Mouse (Mus musculus) limb, embryonic 14.5 days (tissue): ENCODE results near the gene Dgki. TPM values are rescaled to one million over a fixed set of nuclear protein-coding genes. Genes with fewer than 3 reads are reported as not detected.

Experiments
- ATAC-seq: fragments of 200-750 bp; cut with Nextera tagmentation; 2 replicates; pipeline ENCODE4 v1.8.0; 2017; ENCODE audit warnings: low read depth, moderate number of reproducible peaks, moderate TSS enrichment; ENCODE audit not compliant: low FRiP score
- DNase-seq: peaks from one replicate; pipeline ENCODE4 v3.0.0-alpha.2; 2015; ENCODE audit warnings: low spot score
- H3K27ac ChIP-seq: fragments of 300-500 bp; sonication (generic); replicated peaks from 2 replicates; pipeline ENCODE4 v1.5.1; 2014; ENCODE audit warnings: low read depth, mild to moderate bottlenecking, low read length, moderate library complexity, mixed read lengths
- H3K27me3 ChIP-seq: fragments of 300-500 bp; sonication (generic); 2 replicates; pipeline ENCODE4 v1.6.1; 2014; ENCODE audit warnings: low read length, mixed read lengths; ENCODE audit not compliant: control insufficient read depth, insufficient read depth
- H3K36me3 ChIP-seq: fragments of 300-500 bp; sonication (generic); 2 replicates; pipeline ENCODE4 v1.6.1; 2014; ENCODE audit warnings: mild to moderate bottlenecking, low read length, moderate library complexity, mixed read lengths; ENCODE audit not compliant: control insufficient read depth, insufficient read depth
- H3K4me1 ChIP-seq: fragments of 300-500 bp; sonication (generic); 2 replicates; pipeline ENCODE4 v1.6.1; 2014; ENCODE audit warnings: antibody characterized with exemption, low read length, mixed read lengths; ENCODE audit not compliant: control insufficient read depth, insufficient read depth
- H3K4me2 ChIP-seq: fragments of 300-500 bp; sonication (generic); replicated peaks from 2 replicates; pipeline ENCODE4 v1.6.1; 2014; ENCODE audit warnings: low read depth, mild to moderate bottlenecking, low read length, moderate library complexity; ENCODE audit not compliant: severe bottlenecking
- H3K4me3 ChIP-seq: fragments of 300-500 bp; sonication (generic); replicated peaks from 2 replicates; pipeline ENCODE4 v1.5.1; 2014; ENCODE audit warnings: low read length
- H3K9ac ChIP-seq: fragments of 300-500 bp; sonication (generic); 2 replicates; pipeline ENCODE4 v1.6.1; 2014; ENCODE audit warnings: mild to moderate bottlenecking, low read depth, low read length, moderate library complexity; ENCODE audit not compliant: severe bottlenecking
- H3K9me3 ChIP-seq: fragments of 300-500 bp; sonication (generic); 2 replicates; pipeline ENCODE4 v1.6.1; 2016; ENCODE audit warnings: low read length; ENCODE audit not compliant: control insufficient read depth
- POLR2A ChIP-seq: fragments of 200-500 bp; IDR thresholded peaks from 2 replicates; pipeline ENCODE4 v1.8.0; 2012; ENCODE audit warnings: inconsistent platforms, mild to moderate bottlenecking, moderate library complexity, borderline replicate concordance; ENCODE audit not compliant: insufficient read depth, insufficient read length; ENCODE audit errors: extremely low read depth
- WGBS: fragments of 180-500 bp; shearing (Covaris S2); extraction: QIAGEN DNeasy Blood & Tissue Kit; methylation state at CpG from one replicate; pipeline ENCODE4 v1.1.7; 2014; 5-methylcytosine and 5-hydroxymethylcytosine counted together
- polyA plus RNA-seq, 2 experiments: library from polyadenylated mRNA; depleted of rRNA in 1 of 2; stranded (reverse) in 1 of 2; unstranded in 1 of 2; fragments of >200 nt; fragmentation: Nextera tagmentation in 1 of 2; extraction: Ambion mirVana in 1 of 2; gene quantifications; 2 replicates each; pipeline versions ENCODE4 v1.2.1 to v1.2.3; 2012 to 2014

Gene Dgki
- polyA plus RNA-seq, 2 experiments: 0.58 to 0.85 TPM

DNA sequence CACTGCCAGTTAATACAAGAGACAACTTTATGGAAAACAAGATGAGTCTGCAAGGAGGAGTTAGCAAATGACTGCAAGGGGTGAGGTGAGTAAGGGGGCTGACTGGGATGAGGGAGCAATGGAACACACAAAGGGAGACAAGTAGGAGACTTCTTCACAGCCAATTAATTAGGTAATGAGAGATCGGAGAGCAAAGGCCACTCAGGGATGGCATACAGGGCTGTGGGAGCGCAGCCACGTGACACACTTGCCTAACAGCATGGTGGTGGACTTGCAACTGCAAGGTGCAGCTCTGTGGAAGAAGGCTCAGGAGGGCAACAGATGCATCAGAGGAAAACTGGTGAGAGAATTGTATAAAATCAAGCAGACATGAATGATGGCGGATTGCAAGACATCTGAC lies 339.3 kb downstream of the Dgki start:
- no peaks in the 10 kb centered on the region for H3K9me3 ChIP-seq
- H3K9ac ChIP-seq: no peak overlapping the region
- no peaks in the 10 kb centered on the region for H3K27me3 ChIP-seq
- no peaks in the 10 kb centered on the region for H3K36me3 ChIP-seq
- 88% methylated on average over 4 of the region's 4 CpGs for WGBS
- no peak for TF ChIP-seq POLR2A
- no peak overlapping the region for H3K4me3 ChIP-seq
- H3K4me2 ChIP-seq: no peak overlapping the region
- H3K27ac ChIP-seq: no peak overlapping the region
- ATAC-seq (no peak), DNase-seq (no peak)
- H3K4me1 ChIP-seq: no peaks in the 10 kb centered on the region

DNA sequence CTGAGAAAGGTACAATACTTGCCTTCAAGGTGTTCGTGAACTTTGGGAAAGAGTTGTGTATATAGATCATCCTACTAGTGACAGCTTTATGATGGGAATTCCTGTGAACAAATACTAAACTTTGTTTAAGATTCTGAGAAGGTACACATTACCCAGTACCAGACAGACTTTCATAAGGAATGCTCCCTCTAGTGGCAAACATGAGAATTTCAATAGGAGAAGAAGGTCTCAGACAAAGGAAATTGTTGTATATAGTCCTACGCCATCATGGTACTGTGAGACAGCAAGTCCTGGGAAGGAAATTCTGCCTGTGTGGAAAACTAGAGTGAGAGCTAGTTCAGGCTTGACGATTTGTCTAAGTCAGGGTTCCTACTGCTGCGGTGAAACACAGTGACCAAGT lies 344.7 kb downstream of the Dgki start:
- Histone ChIP-seq H3K36me3 (no peaks in the 10 kb centered on the region), H3K4me3 (no peak overlapping the region), H3K9me3 (no peaks in the 10 kb centered on the region), H3K4me2 (no peak overlapping the region), H3K9ac (no peak overlapping the region), H3K27ac (no peak overlapping the region), H3K27me3 (no peaks in the 10 kb centered on the region), H3K4me1 (no peaks in the 10 kb centered on the region)
- ATAC-seq (no peak), DNase-seq (no peak)
- 93% methylated on average over 4 of the region's 4 CpGs for WGBS
- no peak for TF ChIP-seq POLR2A

DNA sequence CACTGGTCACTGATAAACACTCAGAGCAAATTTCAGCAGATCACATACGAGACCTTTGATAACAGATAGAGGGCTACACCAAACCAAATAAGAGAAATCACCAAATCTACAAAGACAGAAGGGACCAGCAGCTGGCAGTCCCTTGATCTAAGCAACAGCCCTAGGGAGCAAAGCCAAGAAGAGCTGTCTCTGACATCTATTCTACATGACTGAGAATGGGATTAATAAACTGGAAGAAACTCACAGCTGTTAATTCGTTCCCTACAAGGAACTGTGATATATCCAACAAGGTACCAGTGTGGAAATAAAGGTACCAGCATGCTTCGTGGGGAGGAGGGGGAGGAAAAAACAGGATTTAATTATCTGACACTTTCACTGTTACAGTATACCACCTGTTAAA lies 349.3 kb downstream of the Dgki start:
- no peaks in the 10 kb centered on the region for H3K27me3 ChIP-seq
- H3K27ac ChIP-seq: no peak overlapping the region
- H3K4me1 ChIP-seq: no peaks in the 10 kb centered on the region
- WGBS: 62% methylated on average over 3 of the region's 3 CpGs
- H3K9ac ChIP-seq: no peak overlapping the region
- no peaks in the 10 kb centered on the region for H3K9me3 ChIP-seq
- H3K4me2 ChIP-seq: no peak overlapping the region
- TF ChIP-seq POLR2A: no peak
- ATAC-seq (no peak), DNase-seq (no peak)
- no peaks in the 10 kb centered on the region for H3K36me3 ChIP-seq
- no peak overlapping the region for H3K4me3 ChIP-seq

DNA sequence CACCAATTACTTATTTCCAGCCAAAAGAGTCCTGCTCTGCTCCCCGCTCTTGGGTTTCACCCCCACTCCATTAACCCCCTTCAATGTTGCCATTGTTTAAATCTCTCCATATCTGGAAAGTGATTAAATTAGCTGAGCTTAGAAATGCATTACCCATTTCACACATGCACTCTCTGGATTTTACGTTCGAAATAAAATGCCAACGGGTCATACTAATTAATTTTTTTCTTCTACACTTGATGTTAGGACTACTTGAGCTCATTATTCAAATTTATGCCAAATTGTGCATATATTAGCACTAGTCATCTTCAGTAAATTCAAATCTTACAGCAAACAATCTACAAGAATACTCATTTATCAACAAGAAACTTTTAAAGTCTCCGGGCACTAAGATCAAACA lies 352.1 kb downstream of the Dgki start:
- H3K27me3 ChIP-seq: no peaks in the 10 kb centered on the region
- H3K4me3 ChIP-seq: no peak overlapping the region
- WGBS: 76% methylated on average over 5 of the region's 5 CpGs
- TF ChIP-seq POLR2A: no peak
- H3K9ac ChIP-seq: no peak overlapping the region
- H3K27ac ChIP-seq: no peak overlapping the region
- H3K4me2 ChIP-seq: no peak overlapping the region
- H3K36me3 ChIP-seq: no peaks in the 10 kb centered on the region
- ATAC-seq (no peak), DNase-seq (no peak)
- no peaks in the 10 kb centered on the region for H3K9me3 ChIP-seq
- H3K4me1 ChIP-seq: no peaks in the 10 kb centered on the region

DNA sequence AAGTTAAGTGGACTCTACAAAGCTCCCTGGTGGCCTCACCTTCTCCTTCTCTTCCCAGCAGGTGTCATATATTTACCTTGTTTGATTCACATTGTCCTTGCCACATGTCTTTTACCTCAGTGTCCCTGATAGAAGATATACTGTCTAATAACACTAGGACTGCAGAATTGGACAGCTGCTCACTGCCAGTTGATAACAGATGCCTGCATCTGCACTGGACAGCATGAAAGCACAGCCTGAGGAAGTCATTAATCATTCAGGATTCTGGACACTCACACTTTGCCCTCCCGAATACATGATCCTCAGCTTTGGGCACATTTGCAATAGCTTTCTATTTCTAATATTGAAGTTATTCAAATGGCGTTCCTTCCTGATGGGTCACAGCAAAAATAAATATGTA lies 362.5 kb downstream of the Dgki start:
- TF ChIP-seq POLR2A: no peak
- WGBS: 43% methylated on average over 2 of the region's 2 CpGs

DNA sequence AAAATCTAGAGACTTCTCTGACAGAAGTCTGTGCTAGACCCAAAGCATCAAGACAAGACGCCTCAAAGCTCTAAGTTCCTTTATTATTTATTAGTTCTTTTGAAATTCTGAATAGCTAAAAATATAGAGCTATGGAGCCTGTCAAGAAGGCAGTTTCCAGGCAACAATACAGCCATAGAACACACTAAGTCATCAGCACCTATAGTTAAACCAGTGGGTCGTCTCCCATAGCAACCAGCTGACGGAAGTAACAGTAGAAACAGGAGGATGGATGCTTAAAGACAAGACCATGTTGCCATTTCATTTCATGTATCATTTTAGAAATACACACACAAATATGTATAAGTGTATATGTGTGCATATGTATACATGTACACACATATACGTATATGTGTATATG lies 363.2 kb downstream of the Dgki start:
- WGBS: 95% methylated on average over 4 of the region's 4 CpGs
- Histone ChIP-seq H3K4me2 (no peak overlapping the region), H3K4me3 (no peak overlapping the region), H3K27ac (no peak overlapping the region), H3K9me3 (no peaks in the 10 kb centered on the region), H3K36me3 (no peaks in the 10 kb centered on the region), H3K4me1 (no peaks in the 10 kb centered on the region), H3K27me3 (no peaks in the 10 kb centered on the region), H3K9ac (no peak overlapping the region)
- TF ChIP-seq POLR2A: no peak
- DNase-seq (no peak), ATAC-seq (no peak)

More for the DNA sequence above, 362.5 kb downstream of the Dgki start:
- DNase-seq (no peak), ATAC-seq (no peak)
- Histone ChIP-seq H3K9me3 (no peaks in the 10 kb centered on the region), H3K4me2 (no peak overlapping the region), H3K27me3 (no peaks in the 10 kb centered on the region), H3K4me1 (no peaks in the 10 kb centered on the region), H3K9ac (no peak overlapping the region), H3K36me3 (no peaks in the 10 kb centered on the region), H3K27ac (no peak overlapping the region), H3K4me3 (no peak overlapping the region)
